Mouse (Mus musculus): ENCODE results near the gene Egf. TPM values are rescaled to one million over a fixed set of nuclear protein-coding genes. Genes with fewer than 3 reads are reported as not detected.
A peak's percentile ranks its signal among the peaks of the same experiment; 100 is the strongest.

Gene Egf
- total and polyA plus RNA-seq, 3 experiments: 1.3 to 5.4 (median 3.1) TPM

GRCm38 (mm10) chr3:129656540-129656939, 98.6 kb downstream of the Egf start:
- Histone ChIP-seq H3K36me3 (ENCODE audit: control insufficient read depth, insufficient read depth, low read length) (no peaks in the 10 kb centered on the region), H3K4me1 (ENCODE audit: control insufficient read depth, insufficient read depth, low read length) (no peaks in the 10 kb centered on the region), H3K4me3 (no peak overlapping the region), H3K27me3 (ENCODE audit: control insufficient read depth, insufficient read depth, low read length) (no peaks in the 10 kb centered on the region), H3K27ac (no peak overlapping the region), H3K9ac (ENCODE audit: low read depth, low read length) (no peak overlapping the region), H3K79me2 (replicated peaks; ENCODE audit: control insufficient read depth, insufficient read depth, low read length) (no peaks in the 10 kb centered on the region)
- intact Hi-C loops (cut with DNase I): no loop called here
- TF ChIP-seq EP300 (IDR thresholded peaks at IDR 0.05; ENCODE audit: insufficient read depth, low read depth, low read length) (no peak), CTCF (IDR thresholded peaks at IDR 0.05) (no peak), POLR2A (IDR thresholded peaks at IDR 0.05; ENCODE audit: insufficient read depth, low read depth, low read length) (no peak)
- 54% methylated on average over 4 of the region's 4 CpGs for WGBS
- no peak for DNase-seq

GRCm38 (mm10) chr3:129652476-129652875, 102.6 kb downstream of the Egf start:
- Histone ChIP-seq H3K4me1 (ENCODE audit: control insufficient read depth, insufficient read depth, low read length) (no peaks in the 10 kb centered on the region), H3K36me3 (ENCODE audit: control insufficient read depth, insufficient read depth, low read length) (no peaks in the 10 kb centered on the region), H3K4me3 (no peak overlapping the region), H3K27me3 (ENCODE audit: control insufficient read depth, insufficient read depth, low read length) (no peaks in the 10 kb centered on the region), H3K9ac (ENCODE audit: low read depth, low read length) (no peak overlapping the region), H3K79me2 (replicated peaks; ENCODE audit: control insufficient read depth, insufficient read depth, low read length) (no peaks in the 10 kb centered on the region), H3K27ac (no peak overlapping the region)
- TF ChIP-seq EP300 (IDR thresholded peaks at IDR 0.05; ENCODE audit: insufficient read depth, low read depth, low read length): no peak
- no peak for TF ChIP-seq POLR2A (IDR thresholded peaks at IDR 0.05; ENCODE audit: insufficient read depth, low read depth, low read length)
- TF ChIP-seq CTCF (IDR thresholded peaks at IDR 0.05): no peak
- 85% methylated on average over 4 of the region's 4 CpGs for WGBS
- intact Hi-C loops (cut with DNase I): no loop called here
- DNase-seq: no peak

DNA sequence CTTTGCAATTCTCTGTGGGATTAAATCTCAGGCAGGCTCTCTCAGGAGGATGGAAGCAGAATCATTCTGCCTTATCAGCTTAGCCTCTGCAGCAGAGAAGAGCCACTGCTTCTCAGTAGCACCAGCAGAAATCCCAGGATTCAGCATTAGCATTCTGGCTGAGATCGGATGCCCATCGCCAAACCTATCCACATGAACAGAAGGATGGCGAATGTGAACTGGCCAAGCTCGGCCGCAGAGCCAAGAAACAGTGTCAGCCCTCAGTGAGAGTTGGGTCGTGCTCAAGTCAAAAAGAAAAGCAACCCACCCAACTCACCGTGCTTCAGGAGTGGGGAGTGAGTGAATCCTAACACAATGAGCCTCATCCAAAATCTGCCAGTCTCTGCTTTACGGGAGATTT, 103.4 kb downstream of the Egf start:
- TF ChIP-seq CTCF (IDR thresholded peaks at IDR 0.05): no peak
- no peak for TF ChIP-seq POLR2A (IDR thresholded peaks at IDR 0.05; ENCODE audit: insufficient read depth, low read depth, low read length)
- no peak for TF ChIP-seq EP300 (IDR thresholded peaks at IDR 0.05; ENCODE audit: insufficient read depth, low read depth, low read length)
- Histone ChIP-seq H3K4me3 (no peak overlapping the region), H3K36me3 (ENCODE audit: control insufficient read depth, insufficient read depth, low read length) (no peaks in the 10 kb centered on the region), H3K4me1 (ENCODE audit: control insufficient read depth, insufficient read depth, low read length) (no peaks in the 10 kb centered on the region), H3K79me2 (replicated peaks; ENCODE audit: control insufficient read depth, insufficient read depth, low read length) (no peaks in the 10 kb centered on the region), H3K27ac (no peak overlapping the region), H3K9ac (ENCODE audit: low read depth, low read length) (no peak overlapping the region), H3K27me3 (ENCODE audit: control insufficient read depth, insufficient read depth, low read length) (no peaks in the 10 kb centered on the region)
- intact Hi-C loops (cut with DNase I): no loop called here
- DNase-seq: no peak
- 93% methylated on average over 8 of the region's 8 CpGs for WGBS

GRCm38 (mm10) chr3:129650931-129651330, 104.2 kb downstream of the Egf start:
- Histone ChIP-seq H3K4me1 (ENCODE audit: control insufficient read depth, insufficient read depth, low read length) (no peaks in the 10 kb centered on the region), H3K27ac (no peak overlapping the region), H3K36me3 (ENCODE audit: control insufficient read depth, insufficient read depth, low read length) (no peaks in the 10 kb centered on the region), H3K9ac (ENCODE audit: low read depth, low read length) (no peak overlapping the region), H3K79me2 (replicated peaks; ENCODE audit: control insufficient read depth, insufficient read depth, low read length) (no peaks in the 10 kb centered on the region), H3K4me3 (no peak overlapping the region), H3K27me3 (ENCODE audit: control insufficient read depth, insufficient read depth, low read length) (no peaks in the 10 kb centered on the region)
- no peak for DNase-seq
- WGBS: 44% methylated on average over 1 of the region's 1 CpGs
- intact Hi-C loops (cut with DNase I): no loop called here
- TF ChIP-seq POLR2A (IDR thresholded peaks at IDR 0.05; ENCODE audit: insufficient read depth, low read depth, low read length) (no peak), CTCF (IDR thresholded peaks at IDR 0.05) (no peak), EP300 (IDR thresholded peaks at IDR 0.05; ENCODE audit: insufficient read depth, low read depth, low read length) (no peak)

DNA sequence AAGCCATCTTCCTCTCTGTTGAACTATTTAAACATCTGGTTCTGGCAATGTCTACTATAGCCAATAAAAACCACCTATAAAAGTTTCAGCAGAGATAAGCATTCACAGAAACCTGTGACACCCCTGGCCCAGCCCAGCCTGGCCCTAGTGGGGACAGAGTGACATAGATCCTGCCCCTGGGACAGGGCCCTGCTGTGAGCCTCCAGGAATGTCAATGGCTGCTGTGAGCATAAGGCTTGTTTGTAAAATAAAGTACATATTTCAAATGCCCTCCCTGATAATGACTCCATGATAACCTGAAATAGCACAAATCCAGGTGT, 104.9 kb downstream of the Egf start:
- Histone ChIP-seq H3K4me1 (ENCODE audit: control insufficient read depth, insufficient read depth, low read length) (no peaks in the 10 kb centered on the region), H3K79me2 (replicated peaks; ENCODE audit: control insufficient read depth, insufficient read depth, low read length) (no peaks in the 10 kb centered on the region), H3K4me3 (no peak overlapping the region), H3K9ac (ENCODE audit: low read depth, low read length) (no peak overlapping the region), H3K36me3 (ENCODE audit: control insufficient read depth, insufficient read depth, low read length) (no peaks in the 10 kb centered on the region), H3K27ac (no peak overlapping the region), H3K27me3 (ENCODE audit: control insufficient read depth, insufficient read depth, low read length) (no peaks in the 10 kb centered on the region)
- TF ChIP-seq CTCF (IDR thresholded peaks at IDR 0.05) (no peak), EP300 (IDR thresholded peaks at IDR 0.05; ENCODE audit: insufficient read depth, low read depth, low read length) (no peak), POLR2A (IDR thresholded peaks at IDR 0.05; ENCODE audit: insufficient read depth, low read depth, low read length) (no peak)
- intact Hi-C loops (cut with DNase I): no loop called here
- no peak for DNase-seq

DNA sequence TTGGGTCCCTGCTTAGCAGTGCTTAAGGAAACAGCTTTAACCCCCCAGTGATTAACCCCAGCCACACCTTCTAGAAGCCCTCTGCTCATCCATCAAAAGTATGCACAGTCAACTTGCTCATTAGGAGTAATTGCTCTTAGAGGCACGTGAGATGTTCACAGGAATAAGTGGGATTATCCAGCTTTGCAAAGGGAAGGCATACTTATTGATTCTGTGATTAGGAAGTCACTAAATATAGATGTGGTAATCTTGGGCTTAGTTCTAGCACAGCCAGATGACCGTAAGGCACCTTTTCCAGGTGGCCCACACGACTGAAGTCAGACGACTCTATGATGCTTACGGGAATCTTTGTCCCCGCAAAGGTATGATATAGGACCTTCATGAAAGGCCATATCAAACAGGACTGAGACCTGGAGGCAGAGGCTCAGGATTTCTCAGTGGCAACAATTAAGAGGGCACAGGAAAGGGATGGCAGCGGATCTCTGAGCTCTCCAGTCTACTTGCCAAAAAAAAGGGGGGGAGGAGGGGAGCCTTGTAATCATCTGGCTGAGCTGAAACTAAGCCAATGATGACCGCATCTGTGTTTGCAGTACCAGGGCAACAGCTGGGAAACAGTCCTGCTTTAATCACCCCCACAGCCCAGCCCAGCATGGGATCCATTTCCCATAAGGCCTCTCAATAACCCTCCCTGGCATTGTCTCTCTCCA, 105.4 kb downstream of the Egf start:
- H3K79me2 ChIP-seq (replicated peaks; ENCODE audit: control insufficient read depth, insufficient read depth, low read length): no peaks in the 10 kb centered on the region
- H3K4me3 ChIP-seq: no peak overlapping the region
- DNase-seq: peak in 1 of 2 experiments; percentile 44
- TF ChIP-seq EP300 (IDR thresholded peaks at IDR 0.05; ENCODE audit: insufficient read depth, low read depth, low read length): no peak
- no peak for TF ChIP-seq CTCF (IDR thresholded peaks at IDR 0.05)
- TF ChIP-seq POLR2A (IDR thresholded peaks at IDR 0.05; ENCODE audit: insufficient read depth, low read depth, low read length): no peak
- no peaks in the 10 kb centered on the region for H3K27me3 ChIP-seq (ENCODE audit: control insufficient read depth, insufficient read depth, low read length)
- no peaks in the 10 kb centered on the region for H3K4me1 ChIP-seq (ENCODE audit: control insufficient read depth, insufficient read depth, low read length)
- no peaks in the 10 kb centered on the region for H3K36me3 ChIP-seq (ENCODE audit: control insufficient read depth, insufficient read depth, low read length)
- H3K27ac ChIP-seq: no peak overlapping the region
- intact Hi-C loops (cut with DNase I): no loop called here
- H3K9ac ChIP-seq (ENCODE audit: low read depth, low read length): no peak overlapping the region
- WGBS: 62% methylated on average over 8 of the region's 8 CpGs

Data from heart, adult 2 months (tissue).